Mouse (Mus musculus) stomach, embryonic 15.5 days (tissue): Measurements from ENCODE around the gene Utf1. TPM values are rescaled to one million over a fixed set of nuclear protein-coding genes. Genes with fewer than 3 reads are reported as not detected.

ENCODE experiments used
- ATAC-seq: fragments of 200-750 bp; cut with Nextera tagmentation; 2 replicates; pipeline ENCODE4 v1.8.0; 2017; ENCODE audit warnings: low read depth, moderate number of reproducible peaks, moderate TSS enrichment; ENCODE audit not compliant: insufficient read depth, low FRiP score
- H3K27ac ChIP-seq: fragments of 300-500 bp; sonication (generic); 2 replicates; pipeline ENCODE4 v1.5.1; 2015; ENCODE audit warnings: mild to moderate bottlenecking, inconsistent platforms
- H3K27me3 ChIP-seq: fragments of 300-500 bp; sonication (generic); replicated peaks from 2 replicates; pipeline ENCODE4 v1.6.1; 2015; ENCODE audit warnings: inconsistent platforms
- H3K36me3 ChIP-seq: fragments of 300-500 bp; sonication (generic); 2 replicates; pipeline ENCODE4 v1.6.1; 2015; ENCODE audit warnings: inconsistent platforms
- H3K4me1 ChIP-seq: fragments of 300-500 bp; sonication (generic); 2 replicates; pipeline ENCODE4 v1.6.1; 2015; ENCODE audit warnings: inconsistent platforms
- H3K4me2 ChIP-seq: fragments of 300-500 bp; sonication (generic); 2 replicates; pipeline ENCODE4 v1.6.1; 2015; ENCODE audit warnings: mild to moderate bottlenecking, inconsistent platforms
- H3K4me3 ChIP-seq: fragments of 300-500 bp; sonication (generic); replicated peaks from 2 replicates; pipeline ENCODE4 v1.5.1; 2015; ENCODE audit warnings: inconsistent platforms
- H3K9ac ChIP-seq: fragments of 300-500 bp; sonication (generic); 2 replicates; pipeline ENCODE4 v1.6.1; 2015; ENCODE audit warnings: inconsistent platforms
- H3K9me3 ChIP-seq: fragments of 300-500 bp; sonication (generic); 2 replicates; pipeline ENCODE4 v1.6.1; 2016; ENCODE audit warnings: inconsistent platforms
- WGBS: fragments of 180-500 bp; shearing (Covaris S2); methylation state at CpG from one replicate; pipeline ENCODE4 v1.1.7; 2015; 5-methylcytosine and 5-hydroxymethylcytosine counted together
- polyA plus RNA-seq: library from polyadenylated mRNA; unstranded; fragments of >200 nt; fragmentation: Nextera tagmentation; extraction: Ambion mirVana; gene quantifications from 2 replicates; pipeline ENCODE4 v1.2.1, GENCODE M21; 2015

Gene Utf1
- polyA plus RNA-seq, 1 experiment from 2014 or later = 0.10 TPM

DNA sequence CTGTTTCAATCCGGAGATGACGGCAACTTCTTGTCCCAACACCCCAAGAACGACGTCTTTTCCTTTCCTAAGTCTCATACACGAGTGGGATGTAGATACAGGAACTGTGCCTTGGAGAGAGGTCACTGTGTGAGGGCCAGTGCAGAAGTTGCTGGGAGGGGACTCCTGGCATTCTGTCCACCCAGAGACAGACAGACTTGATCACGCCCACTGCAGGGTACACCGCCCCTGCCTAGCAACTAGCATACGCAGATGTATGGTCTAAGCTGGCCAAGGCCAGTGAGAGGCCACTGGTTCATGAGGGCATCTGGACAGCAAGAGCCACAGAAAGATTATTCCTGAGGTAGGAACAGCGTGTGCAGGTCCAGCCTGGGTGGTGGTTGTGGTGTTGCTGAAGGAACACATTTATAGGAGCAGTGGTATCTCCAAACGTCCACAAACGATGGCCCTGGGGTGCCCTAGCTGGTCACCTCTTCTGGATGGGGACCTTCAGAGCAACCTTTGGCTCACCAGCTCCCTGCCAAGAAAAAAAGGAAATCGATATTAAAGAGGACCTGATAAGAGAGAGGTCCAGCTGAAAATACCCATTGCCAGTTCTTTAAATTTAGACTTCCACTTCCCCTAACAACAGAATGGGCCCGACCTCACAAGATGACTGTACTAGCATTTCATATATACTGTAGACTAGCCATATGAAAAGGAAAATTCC is 35.6 kb downstream of the Utf1 start:
- 40% methylated on average over 13 of the region's 13 CpGs for WGBS
- Histone ChIP-seq H3K9me3 (no peaks in the 10 kb centered on the region), H3K9ac (no peak overlapping the region; the same call in 1 of the 2 replicates)

DNA sequence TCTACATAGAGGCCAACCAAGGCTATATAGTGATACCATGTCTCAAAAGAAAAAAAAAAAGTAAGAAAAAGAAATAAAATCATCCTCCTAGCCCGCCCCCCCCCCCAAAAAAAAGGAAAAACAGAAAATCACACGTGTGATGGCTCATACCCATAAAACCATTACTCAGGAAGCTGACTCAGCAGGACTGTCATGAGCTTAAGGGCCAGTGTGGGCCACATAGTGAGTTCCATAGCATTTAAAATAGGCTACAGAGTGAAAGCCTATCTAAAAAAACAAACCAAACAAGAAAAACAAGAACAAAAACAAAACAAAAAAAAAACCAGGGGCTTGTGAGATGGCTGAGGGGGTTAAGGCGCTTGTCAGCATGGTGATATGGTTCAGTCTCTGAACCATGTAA is 37.2 kb downstream of the Utf1 start:
- 61% methylated on average over 3 of the region's 3 CpGs for WGBS
- H3K9me3 ChIP-seq = no peaks in the 10 kb centered on the region

More for the DNA sequence above, 35.6 kb downstream of the Utf1 start:
- H3K27ac ChIP-seq = no peak overlapping the region
- no peaks in the 10 kb centered on the region for H3K36me3 ChIP-seq
- H3K4me2 ChIP-seq = peak overlapping the region; percentile 92
- no peaks in the 10 kb centered on the region for H3K27me3 ChIP-seq
- peak; percentile 63; the same call in 1 of the 2 replicates for ATAC-seq
- H3K4me1 ChIP-seq = peaks cover 12% of the 10 kb centered on the region
- H3K4me3 ChIP-seq = peak overlapping the region; percentile 59

GRCm38 (mm10) chr7:139982058-139982457 is 38.5 kb downstream of the Utf1 start:
- no peaks in the 10 kb centered on the region for H3K9me3 ChIP-seq
- WGBS = 84% methylated on average over 11 of the region's 11 CpGs
- no peak overlapping the region for H3K27ac ChIP-seq
- no peaks in the 10 kb centered on the region for H3K36me3 ChIP-seq
- no peak for ATAC-seq
- H3K4me3 ChIP-seq = no peak overlapping the region
- H3K4me1 ChIP-seq = peaks cover 12% of the 10 kb centered on the region
- H3K4me2 ChIP-seq = no peak overlapping the region
- H3K9ac ChIP-seq = no peak overlapping the region
- no peaks in the 10 kb centered on the region for H3K27me3 ChIP-seq

More for the DNA sequence above, 37.2 kb downstream of the Utf1 start:
- no peak overlapping the region for H3K4me3 ChIP-seq
- peaks cover 12% of the 10 kb centered on the region for H3K4me1 ChIP-seq
- H3K27ac ChIP-seq = no peak overlapping the region
- no peaks in the 10 kb centered on the region for H3K27me3 ChIP-seq
- ATAC-seq = no peak
- H3K4me2 ChIP-seq = no peak overlapping the region
- no peaks in the 10 kb centered on the region for H3K36me3 ChIP-seq
- no peak overlapping the region for H3K9ac ChIP-seq

DNA sequence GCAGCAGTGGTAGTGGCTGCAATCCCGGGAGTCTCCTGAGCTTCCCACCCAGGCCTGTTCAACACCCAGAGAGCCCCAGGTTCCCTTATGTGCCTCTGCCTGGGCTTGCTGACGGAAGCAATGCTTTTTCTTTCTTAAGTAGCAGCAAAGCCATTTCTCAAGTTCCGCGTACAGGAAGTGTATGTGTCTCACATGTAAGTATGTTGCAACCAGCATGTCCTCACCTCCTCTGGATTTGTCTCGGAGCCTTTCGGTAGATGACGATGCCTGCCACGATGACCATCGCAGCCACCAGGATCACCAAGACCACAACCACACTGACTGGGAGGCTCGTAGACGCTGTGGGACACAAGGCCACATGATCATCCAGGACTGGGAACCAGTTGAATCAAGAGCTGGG is 40.9 kb downstream of the Utf1 start:
- 85% methylated on average over 11 of the region's 11 CpGs for WGBS
- Histone ChIP-seq H3K27ac (no peak overlapping the region), H3K27me3 (no peaks in the 10 kb centered on the region), H3K4me2 (no peak overlapping the region), H3K9ac (no peak overlapping the region), H3K9me3 (no peaks in the 10 kb centered on the region), H3K36me3 (no peaks in the 10 kb centered on the region), H3K4me1 (no peaks in the 10 kb centered on the region), H3K4me3 (no peak overlapping the region)
- ATAC-seq = no peak

DNA sequence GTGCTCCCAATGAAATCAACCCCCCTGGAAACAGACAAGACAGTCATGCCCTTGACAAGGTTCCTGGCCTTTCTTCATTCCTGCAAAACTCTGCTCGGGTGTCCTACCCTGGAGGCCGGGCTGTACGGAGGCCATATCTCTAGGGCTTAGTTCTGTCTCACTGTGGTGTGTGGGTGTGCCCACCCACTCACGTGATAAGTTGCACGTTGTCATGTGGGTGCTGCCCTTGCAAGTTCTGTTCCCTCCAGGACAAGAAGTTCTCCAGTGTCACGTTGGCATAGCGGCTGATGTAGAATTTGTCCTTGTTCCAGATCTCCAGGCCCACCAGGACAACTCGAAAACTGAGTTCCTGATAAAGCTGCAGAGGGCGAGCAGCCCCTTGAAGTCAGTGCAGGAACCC is 44.7 kb downstream of the Utf1 start:
- Histone ChIP-seq H3K9me3 (no peaks in the 10 kb centered on the region), H3K4me1 (no peaks in the 10 kb centered on the region), H3K27ac (no peak overlapping the region), H3K9ac (no peak overlapping the region), H3K36me3 (no peaks in the 10 kb centered on the region), H3K27me3 (no peaks in the 10 kb centered on the region), H3K4me3 (no peak overlapping the region), H3K4me2 (no peak overlapping the region)
- 80% methylated on average over 9 of the region's 9 CpGs for WGBS
- ATAC-seq = no peak

DNA sequence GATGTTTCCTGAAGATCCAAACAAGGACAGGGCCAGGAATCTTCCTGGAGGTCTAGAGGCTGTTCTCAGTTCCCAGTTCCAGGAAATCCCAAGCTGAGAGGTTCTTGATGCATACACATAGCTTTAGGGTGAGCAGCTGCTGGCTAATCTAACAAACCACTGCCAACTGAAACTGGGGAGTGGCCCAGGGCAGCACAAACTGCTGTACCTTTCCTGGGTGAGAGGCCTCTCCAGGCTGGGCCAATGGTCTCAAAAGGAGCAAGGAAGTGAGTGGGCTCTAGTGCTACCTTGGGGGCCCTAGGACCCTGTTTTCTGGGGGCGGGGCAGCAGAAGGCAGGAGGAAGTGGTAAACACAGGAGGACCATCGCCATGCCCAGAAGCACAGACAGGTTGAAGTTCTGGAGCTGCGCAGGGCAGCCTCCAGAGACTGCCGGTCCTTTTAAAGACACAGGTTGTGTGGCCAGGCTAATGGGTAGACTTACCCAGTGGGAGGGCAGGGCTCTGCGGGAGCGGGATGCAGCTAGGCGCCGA is 47.3 kb downstream of the Utf1 start:
- H3K4me1 ChIP-seq = no peaks in the 10 kb centered on the region
- H3K4me2 ChIP-seq = no peak overlapping the region
- H3K36me3 ChIP-seq = no peaks in the 10 kb centered on the region
- H3K27me3 ChIP-seq = no peaks in the 10 kb centered on the region
- no peak for ATAC-seq
- no peak overlapping the region for H3K9ac ChIP-seq
- no peak overlapping the region for H3K27ac ChIP-seq
- no peak overlapping the region for H3K4me3 ChIP-seq
- 69% methylated on average over 8 of the region's 8 CpGs for WGBS
- H3K9me3 ChIP-seq = no peaks in the 10 kb centered on the region

GRCm38 (mm10) chr7:139992406-139992805 is 48.8 kb downstream of the Utf1 start, which contains the start of gene Adam8:
TSS of gene Adam8 (minus strand) at chr7:139992562.
- Histone ChIP-seq H3K27ac (no peak within 1 kb of the TSS), H3K4me2 (no peak within 1 kb of the TSS), H3K4me3 (no peak within 1 kb of the TSS), H3K36me3 (peaks cover 5% of the 10 kb centered on the region), H3K27me3 (no peaks in the 10 kb centered on the region), H3K9me3 (no peaks in the 10 kb centered on the region), H3K9ac (no peak within 1 kb of the TSS), H3K4me1 (no peaks in the 10 kb centered on the region)
- peak; percentile 77 for ATAC-seq
- WGBS = 21% methylated on average over 7 of the region's 7 CpGs

- ATAC-seq = no peak
- Histone ChIP-seq H3K27ac (no peak overlapping the region), H3K36me3 (peaks cover 17% of the 10 kb centered on the region)
These were observed 49.9 kb downstream of the Utf1 start for GRCm38 (mm10) chr7:139993532-139993931.

DNA sequence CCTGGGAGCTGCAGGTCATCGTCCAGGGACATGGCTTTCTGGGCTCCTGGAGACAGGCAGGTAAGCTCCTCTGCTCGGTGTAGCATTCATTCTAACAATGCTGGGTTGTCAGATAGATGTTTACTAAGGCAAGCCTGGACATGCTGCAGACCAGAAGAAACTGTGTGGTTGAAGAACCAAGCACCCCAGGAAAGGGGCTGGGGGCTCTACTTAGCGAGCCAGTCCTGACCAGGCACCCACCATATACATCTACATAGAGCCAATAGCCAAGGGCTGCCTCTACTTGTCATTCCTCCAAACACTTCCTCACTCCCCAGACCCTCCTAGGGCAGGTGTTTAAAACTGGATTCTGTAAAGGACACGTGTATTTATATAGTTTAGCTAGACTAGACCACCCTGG is 50.6 kb downstream of the Utf1 start:
- Histone ChIP-seq H3K36me3 (peaks cover 21% of the 10 kb centered on the region), H3K27ac (no peak overlapping the region), H3K4me3 (no peak overlapping the region), H3K4me2 (no peak overlapping the region), H3K9ac (no peak overlapping the region), H3K4me1 (no peaks in the 10 kb centered on the region), H3K27me3 (no peaks in the 10 kb centered on the region), H3K9me3 (no peaks in the 10 kb centered on the region)
- 70% methylated on average over 4 of the region's 4 CpGs for WGBS
- no peak for ATAC-seq

More at GRCm38 (mm10) chr7:139993532-139993931, 49.9 kb downstream of the Utf1 start:
- no peak overlapping the region for H3K4me3 ChIP-seq
- H3K4me1 ChIP-seq = no peaks in the 10 kb centered on the region
- no peaks in the 10 kb centered on the region for H3K9me3 ChIP-seq
- no peak overlapping the region for H3K4me2 ChIP-seq
- WGBS = 90% methylated on average over 6 of the region's 6 CpGs
- no peaks in the 10 kb centered on the region for H3K27me3 ChIP-seq
- H3K9ac ChIP-seq = no peak overlapping the region

- Histone ChIP-seq H3K9ac (no peak overlapping the region), H3K4me3 (no peak overlapping the region), H3K9me3 (no peaks in the 10 kb centered on the region), H3K27me3 (no peaks in the 10 kb centered on the region), H3K4me1 (no peaks in the 10 kb centered on the region), H3K4me2 (no peak overlapping the region), H3K36me3 (peaks cover 22% of the 10 kb centered on the region), H3K27ac (no peak overlapping the region)
- ATAC-seq = no peak
- WGBS = 40% methylated on average over 3 of the region's 3 CpGs
These were observed 51.1 kb downstream of the Utf1 start for GRCm38 (mm10) chr7:139994676-139995075.
